Mouse (Mus musculus) embryonic fibroblast, embryonic 13.5 days (primary cell): Measurements from ENCODE around the gene Pde4d. TPM values are rescaled to one million over a fixed set of nuclear protein-coding genes. Genes with fewer than 3 reads are reported as not detected.

ENCODE experiments used
- H3K27ac ChIP-seq: 2 replicates; pipeline ENCODE4 v1.5.1; 2012; ENCODE audit warnings: low read length, control low read depth, inconsistent platforms; ENCODE audit not compliant: insufficient read depth
- H3K4me1 ChIP-seq: 2 replicates; pipeline ENCODE4 v1.6.1; 2011; ENCODE audit warnings: low read length; ENCODE audit not compliant: control insufficient read depth, insufficient read depth
- H3K4me3 ChIP-seq: 2 replicates; pipeline ENCODE4 v1.5.1; 2011; ENCODE audit warnings: mild to moderate bottlenecking, control low read depth, low read length; ENCODE audit not compliant: insufficient read depth
- CTCF ChIP-seq: IDR thresholded peaks from 2 replicates; pipeline ENCODE4 v1.5.1; 2011; ENCODE audit warnings: mild to moderate bottlenecking, control low read depth, low read length, moderate library complexity, borderline replicate concordance; ENCODE audit not compliant: insufficient read depth
- POLR2A ChIP-seq: IDR thresholded peaks from 2 replicates; pipeline ENCODE4 v1.6.1; 2011; ENCODE audit warnings: low read depth, mild to moderate bottlenecking, control low read depth, low read length, moderate library complexity
- polyA plus RNA-seq: library from polyadenylated mRNA; stranded (reverse); fragments of >200 nt; gene quantifications from 2 replicates; pipeline ENCODE4 v1.2.4, GENCODE M21; 2011; ENCODE audit warnings: low read depth; ENCODE audit not compliant: missing spikeins, insufficient read length

Pde4d gene
- polyA plus RNA-seq, 1 experiment, result 26.9 TPM

DNA sequence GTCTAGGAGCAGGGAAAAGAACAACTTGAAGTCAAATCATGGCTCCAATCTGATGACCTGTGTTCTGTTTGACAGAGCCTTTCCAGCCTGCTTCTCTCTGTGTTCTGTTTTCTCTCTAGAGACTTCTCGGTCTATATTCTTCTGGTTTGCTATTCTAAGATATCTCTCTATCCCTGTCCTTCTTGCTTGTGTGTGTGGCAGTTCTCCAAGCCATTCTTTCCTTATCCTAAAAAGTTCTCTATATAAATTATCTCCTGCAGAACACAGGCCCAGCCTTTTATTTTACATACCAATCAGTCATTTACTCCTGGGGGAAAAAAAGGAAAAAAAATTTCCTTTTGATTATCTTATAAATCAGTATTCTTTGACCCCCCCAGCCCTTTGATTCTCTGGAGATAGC is 1229.2 kb downstream of the Pde4d start:
- H3K4me3 ChIP-seq, result no peak overlapping the region
- no peaks in the 10 kb centered on the region; the same call in 1 of the 2 replicates for H3K4me1 ChIP-seq
- H3K27ac ChIP-seq, result no peak overlapping the region
- no peak for TF ChIP-seq POLR2A
- TF ChIP-seq CTCF, result no peak

DNA sequence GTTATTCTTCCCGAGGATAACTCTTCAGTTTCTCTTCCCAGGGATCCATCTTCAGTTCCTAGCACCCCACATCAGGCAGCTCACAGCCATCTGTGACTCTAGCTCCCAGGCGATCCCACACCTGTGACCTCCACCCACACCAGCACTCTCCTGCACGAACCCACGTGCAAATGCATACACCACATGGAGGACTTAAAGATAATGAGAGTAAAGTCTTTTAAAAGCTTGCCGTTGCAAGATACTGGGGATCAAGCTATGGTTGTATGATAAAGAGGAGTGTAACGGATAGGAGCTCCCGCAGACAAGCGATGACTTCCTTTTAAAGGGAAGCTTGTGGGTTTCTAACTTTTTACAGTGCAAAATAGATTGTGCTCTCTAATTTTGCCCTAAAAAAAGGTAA is 1230.5 kb downstream of the Pde4d start:
- H3K27ac ChIP-seq, result no peak overlapping the region
- TF ChIP-seq CTCF, result no peak
- no peak for TF ChIP-seq POLR2A
- H3K4me1 ChIP-seq, result no peaks in the 10 kb centered on the region; the same call in 1 of the 2 replicates
- no peak overlapping the region for H3K4me3 ChIP-seq

DNA sequence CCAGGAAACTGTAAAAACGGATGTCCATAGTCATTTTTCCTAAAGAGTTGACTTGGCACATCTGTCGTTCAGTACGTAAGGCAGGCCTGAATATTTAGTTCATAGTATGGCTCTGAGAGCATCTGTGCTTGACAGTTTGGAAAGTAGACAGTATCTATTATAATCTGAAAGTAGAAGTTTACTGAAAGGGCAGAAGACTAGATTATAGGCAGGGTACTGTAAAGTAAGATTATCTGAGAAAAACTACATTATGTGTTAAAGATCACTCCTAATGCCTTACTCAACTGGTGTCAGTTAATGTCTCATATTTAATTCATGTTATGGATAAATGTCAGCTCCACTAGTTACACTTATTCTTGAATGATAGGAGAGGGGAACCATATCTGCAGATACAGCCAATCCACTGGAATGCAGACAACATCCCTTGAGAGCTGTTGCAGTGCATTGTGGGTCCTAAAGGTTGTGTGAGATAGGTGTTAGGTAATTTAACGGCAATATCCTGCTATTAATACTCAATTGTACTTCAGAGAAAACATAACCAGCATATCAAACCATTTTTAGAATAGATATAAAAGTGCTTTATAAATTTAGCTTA is 1232.0 kb downstream of the Pde4d start:
- Histone ChIP-seq H3K4me3 (no peak overlapping the region), H3K4me1 (no peaks in the 10 kb centered on the region), H3K27ac (no peak overlapping the region)
- TF ChIP-seq CTCF, result no peak
- TF ChIP-seq POLR2A, result no peak

DNA sequence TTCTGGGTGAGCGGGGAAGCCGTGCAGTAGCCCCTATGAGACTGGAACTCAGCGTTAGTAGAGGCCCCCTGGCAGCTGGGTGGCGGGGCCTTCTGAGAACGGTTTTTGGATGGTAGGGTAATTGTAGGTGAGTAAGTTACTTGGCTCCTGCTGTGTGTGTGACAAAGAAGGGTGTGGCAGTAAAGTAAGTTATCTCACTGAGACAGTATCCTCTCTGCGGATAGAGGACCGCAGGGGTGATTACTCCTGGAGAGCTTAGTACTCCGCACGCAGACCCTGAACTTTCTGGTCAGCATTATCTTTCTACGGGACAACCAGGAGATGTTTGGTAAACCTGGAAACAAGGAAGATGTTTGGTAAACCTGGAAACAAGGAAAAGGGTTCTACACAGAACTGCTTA is 1233.3 kb downstream of the Pde4d start:
- no peak overlapping the region for H3K27ac ChIP-seq
- no peak overlapping the region for H3K4me3 ChIP-seq
- TF ChIP-seq POLR2A (no peak), CTCF (no peak)
- no peaks in the 10 kb centered on the region for H3K4me1 ChIP-seq

DNA sequence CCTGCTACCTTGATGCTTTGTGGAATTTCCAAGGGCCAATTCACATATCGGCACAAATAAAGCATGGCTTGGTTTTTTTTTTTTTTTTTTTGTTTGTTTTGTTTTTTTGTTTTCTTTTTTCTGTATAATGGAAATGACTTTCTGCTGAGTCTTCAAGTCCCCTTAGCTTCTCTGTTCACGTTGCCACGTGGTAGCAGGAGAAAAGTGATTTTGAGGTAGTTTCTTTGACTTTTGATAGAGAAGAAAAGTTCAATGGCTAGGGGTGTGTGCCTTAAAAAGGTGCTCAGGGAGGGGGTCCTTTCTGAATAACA is 1235.2 kb downstream of the Pde4d start:
- H3K27ac ChIP-seq, result peak overlapping the region; percentile 78

DNA sequence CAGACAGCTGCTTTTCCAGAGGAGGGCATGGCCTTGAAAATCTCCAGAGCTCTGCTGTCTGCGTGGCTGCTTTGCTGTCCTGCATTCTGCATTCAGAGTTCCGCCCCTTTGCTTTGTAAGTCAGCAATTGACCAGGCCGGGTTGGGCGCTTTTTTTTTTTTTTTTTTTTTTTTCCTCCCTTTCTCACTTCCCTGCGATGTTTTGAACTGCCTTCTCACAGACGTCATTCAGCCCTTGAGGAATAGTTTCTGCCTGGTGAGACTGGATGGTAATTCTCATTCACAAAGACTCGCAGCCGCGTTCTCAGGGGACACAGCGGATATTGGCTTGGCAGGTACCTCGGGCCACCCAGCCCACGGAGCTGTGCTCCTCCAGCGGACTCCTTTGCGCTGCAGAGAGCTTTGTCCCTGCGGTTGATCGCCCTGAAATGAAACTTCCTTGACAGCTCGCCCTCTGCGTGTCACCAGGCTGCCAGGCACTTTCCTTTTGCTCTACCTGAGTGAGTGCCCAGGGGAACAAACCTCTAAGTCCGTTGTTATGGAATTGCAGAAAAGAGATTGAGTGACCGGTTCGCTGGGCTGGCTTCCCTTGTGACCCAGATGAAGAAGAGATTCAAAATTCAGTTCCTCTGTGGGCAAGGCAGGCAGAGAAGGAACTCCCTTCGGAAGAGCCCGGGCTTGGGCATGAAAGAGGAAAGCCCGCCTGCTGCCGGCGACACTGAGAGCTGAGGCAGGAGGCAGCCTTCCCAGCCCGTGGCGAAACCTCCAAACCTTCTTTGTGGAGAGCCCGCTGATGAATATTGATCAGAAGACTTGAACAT is 1235.8 kb downstream of the Pde4d start:
- Histone ChIP-seq H3K4me1 (no peaks in the 10 kb centered on the region), H3K27ac (peak overlapping the region; percentile 78), H3K4me3 (peak overlapping the region; percentile 70)
- TF ChIP-seq CTCF, result no peak
- peak; percentile 72 for TF ChIP-seq POLR2A

More for the DNA sequence above, 1235.2 kb downstream of the Pde4d start:
- no peak for TF ChIP-seq CTCF
- TF ChIP-seq POLR2A, result no peak
- H3K4me3 ChIP-seq, result peak overlapping the region; percentile 70
- no peaks in the 10 kb centered on the region for H3K4me1 ChIP-seq

DNA sequence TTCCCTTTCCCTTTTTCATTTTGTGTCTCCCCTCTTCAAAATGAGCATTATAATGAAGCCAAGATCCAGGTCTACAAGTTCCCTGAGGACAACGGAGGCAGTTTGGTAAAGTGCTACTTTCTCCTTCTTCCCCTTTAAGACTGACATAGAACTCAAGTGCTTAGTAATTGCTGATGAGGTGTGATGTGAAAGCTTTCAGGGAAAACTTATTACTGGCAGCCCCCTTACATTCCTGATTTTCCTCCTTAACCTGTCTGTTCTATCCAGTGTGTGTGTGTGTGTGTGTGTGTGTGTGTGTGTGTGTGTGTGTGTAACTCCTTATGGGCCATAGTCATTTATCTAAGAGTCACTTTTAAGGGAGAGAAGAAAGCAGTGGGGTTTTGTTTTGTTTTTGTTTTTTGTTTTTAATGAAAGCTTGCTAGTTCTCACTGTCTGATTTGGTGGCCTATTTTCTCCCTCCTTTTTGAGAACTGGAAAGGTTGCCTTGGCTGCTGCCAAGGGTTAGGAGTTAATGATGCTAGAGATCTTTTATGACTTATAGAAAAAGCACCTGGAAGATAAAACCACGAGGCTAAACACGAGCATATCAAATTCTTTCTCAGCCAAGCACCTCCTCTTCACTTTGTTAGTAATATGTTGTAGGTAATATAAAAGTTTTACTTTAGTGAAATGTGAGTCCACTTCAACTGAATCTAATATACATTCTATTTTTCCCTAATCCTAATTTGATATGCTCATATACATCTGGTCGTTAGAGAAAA is 1236.5 kb downstream of the Pde4d start:
- Histone ChIP-seq H3K27ac (peak overlapping the region; percentile 78), H3K4me3 (peak overlapping the region; percentile 70), H3K4me1 (no peaks in the 10 kb centered on the region)
- TF ChIP-seq CTCF (no peak), POLR2A (0 out of 2 replicates have a peak, but pooled peaks have one; percentile 12)

DNA sequence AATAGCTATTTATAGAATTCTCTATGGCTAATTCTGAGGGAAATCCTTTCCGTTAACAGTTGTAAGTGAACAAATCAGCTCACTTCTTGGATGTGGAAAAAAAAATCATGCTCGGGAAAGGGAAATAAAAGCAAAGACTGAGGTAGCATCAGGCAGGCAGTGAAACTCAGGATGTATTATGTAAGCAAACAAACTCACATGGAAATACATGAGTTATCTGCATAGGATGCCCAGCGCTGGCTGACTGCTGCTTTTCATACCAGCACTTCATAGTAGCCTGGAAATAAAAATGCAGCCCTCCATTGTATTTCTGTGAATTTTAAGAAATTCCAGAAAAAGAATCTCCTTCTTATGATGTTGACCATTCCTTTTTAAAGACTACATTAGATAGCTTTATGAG is 1237.2 kb downstream of the Pde4d start:
- Histone ChIP-seq H3K4me3 (peak overlapping the region; percentile 70), H3K27ac (peak overlapping the region; percentile 55; the same call in 1 of the 2 replicates), H3K4me1 (no peaks in the 10 kb centered on the region)
- TF ChIP-seq CTCF (no peak), POLR2A (no peak)

DNA sequence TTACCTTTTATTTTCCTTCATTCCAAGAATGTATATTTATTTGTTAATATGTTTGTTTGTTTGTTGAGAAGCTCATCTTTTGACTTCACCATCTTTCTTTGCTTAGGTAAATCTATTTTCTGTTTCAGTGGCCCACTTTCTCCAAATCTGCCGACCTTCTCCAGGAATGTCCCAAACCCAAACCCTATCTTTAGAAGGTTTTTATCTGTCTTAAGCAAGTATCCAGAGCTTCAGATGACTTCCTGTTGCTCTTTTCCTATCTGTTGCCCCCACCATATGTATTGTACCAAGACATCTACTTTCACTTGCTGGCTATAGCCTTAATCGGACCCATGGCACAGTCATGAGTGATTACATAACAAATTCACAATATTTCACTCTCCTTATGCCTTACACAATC is 1238.4 kb downstream of the Pde4d start:
- TF ChIP-seq POLR2A, result no peak
- no peak for TF ChIP-seq CTCF
- Histone ChIP-seq H3K4me1 (peaks cover 5% of the 10 kb centered on the region), H3K27ac (no peak overlapping the region), H3K4me3 (peak overlapping the region; percentile 43)
